Mouse (Mus musculus) forebrain, embryonic 13.5 days (tissue): ENCODE measurements at regions not wholly inside any gene's neighbourhood (a gene's known extent, or its start where the extent isn't known, plus 50 kb on each side); places are given as distances from the start of the nearest gene placed in this dataset.

Experiments used
- ATAC-seq: fragments of 200-750 bp; cut with Nextera tagmentation; 2 replicates; pipeline ENCODE4 v1.8.0; 2017
- H3K27ac ChIP-seq: fragments of 300-500 bp; sonication (generic); 2 replicates; pipeline ENCODE4 v1.5.1; 2015; ENCODE audit warnings: inconsistent platforms, mild to moderate bottlenecking, moderate library complexity
- H3K27me3 ChIP-seq: fragments of 300-500 bp; sonication (generic); 2 replicates; pipeline ENCODE4 v1.6.1; 2015; ENCODE audit warnings: mild to moderate bottlenecking, inconsistent platforms
- H3K36me3 ChIP-seq: fragments of 300-500 bp; sonication (generic); 2 replicates; pipeline ENCODE4 v1.6.1; 2015; ENCODE audit warnings: mild to moderate bottlenecking, inconsistent platforms; ENCODE audit not compliant: poor library complexity, severe bottlenecking
- H3K4me1 ChIP-seq: fragments of 300-500 bp; sonication (generic); 2 replicates; pipeline ENCODE4 v1.6.1; 2015; ENCODE audit warnings: inconsistent platforms
- H3K4me2 ChIP-seq: fragments of 300-500 bp; sonication (generic); 2 replicates; pipeline ENCODE4 v1.6.1; 2015; ENCODE audit warnings: inconsistent platforms, mild to moderate bottlenecking, moderate library complexity
- H3K4me3 ChIP-seq: fragments of 300-500 bp; sonication (generic); 2 replicates; pipeline ENCODE4 v1.5.1; 2015; ENCODE audit warnings: mild to moderate bottlenecking, inconsistent platforms
- H3K9ac ChIP-seq: fragments of 300-500 bp; sonication (generic); 2 replicates; pipeline ENCODE4 v1.6.1; 2015; ENCODE audit warnings: mild to moderate bottlenecking, inconsistent platforms
- H3K9me3 ChIP-seq: fragments of 300-500 bp; sonication (generic); replicated peaks from 2 replicates; pipeline ENCODE4 v1.6.1; 2016; ENCODE audit warnings: inconsistent platforms
- WGBS: fragments of 180-500 bp; shearing (Covaris S2); methylation state at CpG from one replicate; pipeline ENCODE4 v1.1.7; 2015; 5-methylcytosine and 5-hydroxymethylcytosine counted together

DNA sequence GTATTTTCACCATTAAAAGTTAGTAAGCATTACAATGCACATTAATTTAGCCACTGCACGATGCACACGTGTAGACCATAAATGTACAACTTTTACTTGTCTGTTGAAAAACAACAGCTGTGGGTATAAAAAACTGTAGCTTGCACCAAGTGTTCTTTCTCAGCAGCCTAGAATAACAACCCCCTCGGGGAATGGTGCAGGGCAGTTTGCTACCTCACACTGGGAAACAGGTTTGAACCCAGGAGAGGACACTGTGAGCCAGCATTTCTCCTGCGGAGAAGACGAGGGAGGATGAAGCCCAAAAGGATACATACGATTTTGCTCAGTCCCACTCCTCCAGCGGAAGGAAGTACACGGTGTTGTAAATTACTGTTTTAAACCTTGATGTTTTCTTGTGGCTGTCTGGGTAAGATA lies 65.2 kb upstream of the Usp38 start:
- Histone ChIP-seq H3K36me3 (no peaks in the 10 kb centered on the region), H3K4me3 (no peak overlapping the region), H3K4me1 (no peaks in the 10 kb centered on the region), H3K9ac (no peak overlapping the region), H3K9me3 (no peaks in the 10 kb centered on the region), H3K27me3 (no peaks in the 10 kb centered on the region), H3K27ac (no peak overlapping the region), H3K4me2 (no peak overlapping the region)
- ATAC-seq = no peak
- WGBS = 87% methylated on average over 8 of the region's 8 CpGs

DNA sequence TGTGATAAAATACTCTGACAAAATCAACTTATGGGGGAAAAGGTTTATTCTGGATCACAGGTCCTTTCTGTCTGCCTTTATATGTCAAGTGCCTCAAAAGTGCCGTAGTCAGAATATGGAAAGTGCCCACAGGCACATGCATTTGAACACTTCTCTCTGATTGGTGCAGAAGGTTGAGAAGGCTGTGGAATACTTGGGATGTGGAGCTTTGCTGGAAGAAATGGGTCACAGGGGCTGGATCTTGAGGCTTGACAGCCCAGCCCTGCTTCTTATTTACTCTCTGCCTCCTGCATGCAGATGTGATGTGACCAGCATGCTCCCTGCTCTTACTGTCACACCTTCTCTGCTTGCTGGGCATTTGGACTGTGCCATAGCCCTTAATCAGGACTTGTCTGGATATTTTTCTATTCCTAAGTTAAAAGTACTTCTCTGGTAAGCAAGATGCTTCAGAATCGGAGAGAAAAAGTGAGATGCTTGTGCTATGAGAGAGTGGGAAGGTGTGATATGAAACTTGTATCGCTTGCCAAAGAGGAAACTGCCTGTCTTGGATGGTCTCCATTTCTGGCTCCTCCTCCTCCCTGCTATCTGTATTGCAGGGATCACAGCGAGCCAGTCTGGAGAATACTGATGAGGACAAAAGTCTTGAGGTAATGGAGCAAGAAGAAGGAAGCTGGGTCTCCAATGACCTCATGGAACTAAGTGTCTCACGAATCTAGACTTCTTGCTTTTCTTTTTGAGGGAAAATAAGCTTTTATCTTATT lies 54.5 kb upstream of the Usp38 start:
- no peak overlapping the region for H3K4me2 ChIP-seq
- no peaks in the 10 kb centered on the region for H3K27me3 ChIP-seq
- no peaks in the 10 kb centered on the region for H3K9me3 ChIP-seq
- ATAC-seq = no peak
- 84% methylated on average over 5 of the region's 5 CpGs for WGBS
- no peaks in the 10 kb centered on the region for H3K36me3 ChIP-seq
- no peaks in the 10 kb centered on the region for H3K4me1 ChIP-seq
- no peak overlapping the region for H3K4me3 ChIP-seq
- no peak overlapping the region for H3K27ac ChIP-seq
- H3K9ac ChIP-seq = no peak overlapping the region

DNA sequence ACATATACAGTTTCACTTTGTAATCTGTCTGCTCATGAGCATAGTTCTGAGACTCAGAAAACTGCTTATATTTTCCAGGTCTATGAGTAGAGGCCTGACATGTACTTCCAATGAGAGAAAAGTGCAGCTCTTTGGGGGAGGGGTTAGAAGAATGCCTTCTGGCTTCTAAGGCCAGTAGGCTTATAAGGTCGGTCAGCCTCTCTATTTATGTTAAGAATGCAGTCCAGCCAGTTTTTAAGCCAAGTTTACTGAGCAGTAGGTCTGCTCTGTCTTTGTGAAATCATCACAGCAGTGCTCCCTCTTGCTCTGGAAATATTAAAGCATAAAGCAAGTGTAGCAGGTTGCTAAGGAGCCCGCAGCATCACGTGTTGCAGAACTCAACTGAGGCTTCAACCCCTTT lies 53.8 kb upstream of the Usp38 start:
- Histone ChIP-seq H3K27ac (no peak overlapping the region), H3K9me3 (no peaks in the 10 kb centered on the region), H3K27me3 (no peaks in the 10 kb centered on the region), H3K4me3 (no peak overlapping the region), H3K36me3 (no peaks in the 10 kb centered on the region), H3K9ac (no peak overlapping the region), H3K4me1 (no peaks in the 10 kb centered on the region), H3K4me2 (no peak overlapping the region)
- ATAC-seq = no peak
- 81% methylated on average over 3 of the region's 3 CpGs for WGBS

DNA sequence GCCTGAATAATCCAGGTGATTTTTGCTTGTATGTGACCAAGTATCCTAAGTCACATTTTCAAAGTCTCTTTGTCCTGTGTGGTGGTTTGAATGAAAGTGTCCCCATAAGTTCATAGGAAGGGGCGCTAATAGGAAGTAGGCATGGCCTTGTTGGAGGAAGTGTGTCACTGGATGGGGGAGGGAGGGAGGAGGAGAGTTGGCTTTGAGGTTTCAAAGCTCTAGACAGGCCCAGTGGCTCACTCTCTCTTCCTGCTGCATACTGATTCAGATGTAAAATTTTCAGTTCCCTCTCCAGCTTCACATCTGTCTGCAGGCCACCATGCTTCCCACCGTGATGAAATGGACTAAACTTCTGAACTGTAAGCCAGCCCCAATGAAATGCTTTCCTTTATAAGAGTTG lies 52.0 kb upstream of the Usp38 start:
- Histone ChIP-seq H3K9me3 (no peaks in the 10 kb centered on the region), H3K4me1 (no peaks in the 10 kb centered on the region), H3K4me2 (no peak overlapping the region), H3K27ac (no peak overlapping the region), H3K27me3 (no peaks in the 10 kb centered on the region), H3K9ac (no peak overlapping the region), H3K4me3 (no peak overlapping the region), H3K36me3 (no peaks in the 10 kb centered on the region)
- WGBS = 84% methylated on average over 2 of the region's 2 CpGs
- no peak for ATAC-seq
